Mouse (Mus musculus): ENCODE data around the gene Sdha. TPM values are rescaled to one million over a fixed set of nuclear protein-coding genes. Genes with fewer than 3 reads are reported as not detected.
A peak's percentile ranks its signal among the peaks of the same experiment; 100 is the strongest.

Sdha gene
- polyA plus RNA-seq, 1 experiment from 2014 or later: 221 TPM

- Histone ChIP-seq H3K4me1 (no peaks in the 10 kb centered on the region), H3K27ac (replicated peaks) (no peak overlapping the region), H3K36me3 (peaks cover 34% of the 10 kb centered on the region), H3K27me3 (no peaks in the 10 kb centered on the region), H3K4me2 (replicated peaks) (no peak overlapping the region), H3K9me3 (replicated peaks) (no peaks in the 10 kb centered on the region), H3K9ac (no peak overlapping the region), H3K4me3 (replicated peaks) (no peak overlapping the region)
- WGBS: 67% methylated on average over 6 of the region's 6 CpGs
- ATAC-seq (ENCODE audit: insufficient number of reproducible peaks, low FRiP score, low TSS enrichment, low read depth): peak; percentile 35; the same call in 1 of the 2 replicates
Observed at GRCm38 (mm10) chr13:74301607-74301984, 48.5 kb downstream of the Sdha start.

- WGBS: 37% methylated on average over 4 of the region's 4 CpGs
- no peaks in the 10 kb centered on the region for H3K4me1 ChIP-seq
- H3K4me3 ChIP-seq (replicated peaks): no peak overlapping the region
- peak; percentile 69 for ATAC-seq (ENCODE audit: insufficient number of reproducible peaks, low FRiP score, low TSS enrichment, low read depth)
- H3K27ac ChIP-seq (replicated peaks): no peak overlapping the region
- no peaks in the 10 kb centered on the region for H3K9me3 ChIP-seq (replicated peaks)
- no peak overlapping the region for H3K9ac ChIP-seq
- no peaks in the 10 kb centered on the region for H3K27me3 ChIP-seq
- H3K36me3 ChIP-seq: peaks cover 29% of the 10 kb centered on the region
- no peak overlapping the region for H3K4me2 ChIP-seq (replicated peaks)
Observed at GRCm38 (mm10) chr13:74300925-74301606, 49.0 kb downstream of the Sdha start.

- Histone ChIP-seq H3K4me3 (replicated peaks) (no peak overlapping the region), H3K9ac (no peak overlapping the region), H3K4me1 (peaks cover 7% of the 10 kb centered on the region), H3K9me3 (replicated peaks) (no peaks in the 10 kb centered on the region), H3K36me3 (no peaks in the 10 kb centered on the region), H3K27ac (replicated peaks) (no peak overlapping the region), H3K4me2 (replicated peaks) (no peak overlapping the region), H3K27me3 (peaks cover 8% of the 10 kb centered on the region)
- 72% methylated on average over 7 of the region's 7 CpGs for WGBS
- no peak for ATAC-seq (ENCODE audit: insufficient number of reproducible peaks, low FRiP score, low TSS enrichment, low read depth)
Observed at GRCm38 (mm10) chr13:74296376-74296775, 53.7 kb downstream of the Sdha start.

DNA sequence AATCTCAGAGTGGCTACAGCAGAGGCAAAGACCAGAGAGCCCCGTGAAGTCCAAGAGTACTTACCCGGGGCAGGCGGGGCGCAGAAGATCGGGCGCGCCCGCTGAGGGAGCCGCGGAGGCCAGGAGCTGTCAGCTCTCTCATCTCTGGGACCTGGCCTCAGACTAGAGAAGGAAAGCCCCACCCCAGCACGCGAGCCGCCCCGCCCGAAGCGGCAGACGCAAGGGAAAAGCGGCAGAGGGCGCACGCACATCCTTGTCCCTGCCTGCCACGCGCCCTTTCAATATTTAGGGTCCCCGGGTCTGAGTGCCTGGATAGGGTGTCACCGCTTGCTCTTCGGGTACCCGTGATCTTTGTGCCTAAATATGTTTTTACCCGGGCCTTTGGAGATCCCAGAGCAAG is 57.9 kb downstream of the Sdha start, which contains the start of gene Ahrr:
Gene Ahrr, minus strand, starts transcription at position 165 of the 400 bp plus-strand sequence.
- Histone ChIP-seq H3K4me2 (replicated peaks) (peak within 1 kb of the TSS; percentile 50), H3K36me3 (no peaks in the 10 kb centered on the region), H3K27me3 (peaks cover 11% of the 10 kb centered on the region), H3K9ac (no peak within 1 kb of the TSS), H3K4me3 (replicated peaks) (peak within 1 kb of the TSS; percentile 34), H3K4me1 (peaks cover 7% of the 10 kb centered on the region), H3K27ac (replicated peaks) (no peak within 1 kb of the TSS), H3K9me3 (replicated peaks) (no peaks in the 10 kb centered on the region)
- peak; percentile 34; the same call in 1 of the 2 replicates for ATAC-seq (ENCODE audit: insufficient number of reproducible peaks, low FRiP score, low TSS enrichment, low read depth)
- under 1% methylated on average over 27 of the region's 27 CpGs for WGBS

- H3K9me3 ChIP-seq (replicated peaks): no peaks in the 10 kb centered on the region
- no peak for ATAC-seq (ENCODE audit: insufficient number of reproducible peaks, low FRiP score, low TSS enrichment, low read depth)
- no peak overlapping the region for H3K4me3 ChIP-seq (replicated peaks)
- H3K4me1 ChIP-seq: peaks cover 7% of the 10 kb centered on the region
- H3K27ac ChIP-seq (replicated peaks): no peak overlapping the region
- no peak overlapping the region for H3K4me2 ChIP-seq (replicated peaks)
- 75% methylated on average over 5 of the region's 5 CpGs for WGBS
- H3K36me3 ChIP-seq: no peaks in the 10 kb centered on the region
- H3K27me3 ChIP-seq: peaks cover 11% of the 10 kb centered on the region
- no peak overlapping the region for H3K9ac ChIP-seq
Observed at GRCm38 (mm10) chr13:74289646-74290045, 60.4 kb downstream of the Sdha start.

GRCm38 (mm10) chr13:74282299-74282698 is 67.8 kb downstream of the Sdha start:
- Histone ChIP-seq H3K27me3 (0 out of 2 replicates have a peak, but pooled peaks cover 3% of the 10 kb centered on the region), H3K4me2 (replicated peaks) (no peak overlapping the region), H3K9me3 (replicated peaks) (no peaks in the 10 kb centered on the region), H3K27ac (replicated peaks) (no peak overlapping the region), H3K4me1 (no peaks in the 10 kb centered on the region), H3K4me3 (replicated peaks) (no peak overlapping the region), H3K9ac (no peak overlapping the region), H3K36me3 (no peaks in the 10 kb centered on the region)
- no peak for ATAC-seq (ENCODE audit: insufficient number of reproducible peaks, low FRiP score, low TSS enrichment, low read depth)
- WGBS: 75% methylated on average over 1 of the region's 2 CpGs

GRCm38 (mm10) chr13:74275726-74276125 is 74.4 kb downstream of the Sdha start:
- H3K27ac ChIP-seq (replicated peaks): no peak overlapping the region
- no peaks in the 10 kb centered on the region for H3K4me1 ChIP-seq
- no peak overlapping the region for H3K9ac ChIP-seq
- no peaks in the 10 kb centered on the region for H3K27me3 ChIP-seq
- WGBS: 75% methylated on average over 4 of the region's 4 CpGs
- H3K4me2 ChIP-seq (replicated peaks): no peak overlapping the region
- ATAC-seq (ENCODE audit: insufficient number of reproducible peaks, low FRiP score, low TSS enrichment, low read depth): no peak
- no peaks in the 10 kb centered on the region for H3K36me3 ChIP-seq
- H3K4me3 ChIP-seq (replicated peaks): no peak overlapping the region
- H3K9me3 ChIP-seq (replicated peaks): no peaks in the 10 kb centered on the region

Other genes starting within 250 kb of the Sdha start
- 0.12 TPM in 2 replicates for gene Slc9a3, start 228.8 kb downstream of the Sdha start, polyA plus RNA-seq (2015; fragmentation: Nextera tagmentation; extraction: Ambion mirVana)
- gene Exoc3, start 141.5 kb downstream of the Sdha start, polyA plus RNA-seq (2015; fragmentation: Nextera tagmentation; extraction: Ambion mirVana): 69.2 and 82.9 TPM in 2 replicates
- gene Ahrr, start 57.9 kb downstream of the Sdha start, polyA plus RNA-seq (2015; fragmentation: Nextera tagmentation; extraction: Ambion mirVana): 2.2 and 3.4 TPM in 2 replicates
- gene Pdcd6, start 32.7 kb downstream of the Sdha start, polyA plus RNA-seq (2015; fragmentation: Nextera tagmentation; extraction: Ambion mirVana): 154 and 159 TPM in 2 replicates
- 59.9 and 63.7 TPM in 2 replicates for gene Ccdc127, start within 50 bp of the Sdha start, polyA plus RNA-seq (2015; fragmentation: Nextera tagmentation; extraction: Ambion mirVana)
- not detected in 2 replicates for gene Lrrc14b, start 13.7 kb upstream of the Sdha start, polyA plus RNA-seq (2015; fragmentation: Nextera tagmentation; extraction: Ambion mirVana)
- gene Zfp72, start 40.6 kb upstream of the Sdha start, polyA plus RNA-seq (2015; fragmentation: Nextera tagmentation; extraction: Ambion mirVana): 5.8 and 6.2 TPM in 2 replicates
- gene Ftl1-ps1, start 49.4 kb upstream of the Sdha start, polyA plus RNA-seq (2015; fragmentation: Nextera tagmentation; extraction: Ambion mirVana): 68.7 and 177 TPM in 2 replicates
- 19.1 and 20.5 TPM in 2 replicates for gene Zfp825, start 143.7 kb upstream of the Sdha start, polyA plus RNA-seq (2015; fragmentation: Nextera tagmentation; extraction: Ambion mirVana)

All from embryonic facial prominence, embryonic 15.5 days (tissue).